Mouse (Mus musculus) midbrain, embryonic 10.5 days (tissue): ENCODE results near the gene Meis2. TPM values are rescaled to one million over a fixed set of nuclear protein-coding genes. Genes with fewer than 3 reads are reported as not detected.

Experiments used
- DNase-seq: peaks from one replicate; pipeline ENCODE4 v3.0.0-alpha.2; 2017; ENCODE audit warnings: low spot score
- H3K27ac ChIP-seq: fragments of 300-500 bp; sonication (generic); replicated peaks from 2 replicates; pipeline ENCODE4 v1.5.1; 2016; ENCODE audit warnings: mild to moderate bottlenecking
- H3K27me3 ChIP-seq: fragments of 300-500 bp; sonication (generic); 2 replicates; pipeline ENCODE4 v1.6.1; 2016; ENCODE audit warnings: low read depth, mild to moderate bottlenecking; ENCODE audit not compliant: poor library complexity, severe bottlenecking
- H3K36me3 ChIP-seq: fragments of 300-500 bp; sonication (generic); 2 replicates; pipeline ENCODE4 v1.6.1; 2016; ENCODE audit warnings: mild to moderate bottlenecking, moderate library complexity
- H3K4me1 ChIP-seq: fragments of 300-500 bp; sonication (generic); 2 replicates; pipeline ENCODE4 v1.6.1; 2016
- H3K4me3 ChIP-seq: fragments of 300-500 bp; sonication (generic); 2 replicates; pipeline ENCODE4 v1.5.1; 2016; ENCODE audit warnings: mild to moderate bottlenecking, moderate library complexity
- H3K9me3 ChIP-seq: fragments of 300-500 bp; sonication (generic); replicated peaks from 2 replicates; pipeline ENCODE4 v1.6.1; 2016; ENCODE audit warnings: mild to moderate bottlenecking
- WGBS: fragments of 180-500 bp; shearing (Covaris S2); methylation state at CpG from one replicate; pipeline ENCODE4 v1.1.7; 2016; 5-methylcytosine and 5-hydroxymethylcytosine counted together
- polyA plus RNA-seq: library from polyadenylated mRNA; unstranded; fragments of >200 nt; fragmentation: Nextera tagmentation; extraction: Ambion mirVana; gene quantifications from 2 replicates; pipeline ENCODE4 v1.2.1, GENCODE M21; 2016

Gene Meis2
- polyA plus RNA-seq, 1 experiment from 2014 or later = 34.4 TPM

- H3K27me3 ChIP-seq = no peaks in the 10 kb centered on the region
- H3K27ac ChIP-seq = no peak overlapping the region
- H3K9me3 ChIP-seq = no peaks in the 10 kb centered on the region
- H3K4me1 ChIP-seq = peaks cover 18% of the 10 kb centered on the region
- H3K4me3 ChIP-seq = no peak overlapping the region
- DNase-seq = no peak
- peaks cover 28% of the 10 kb centered on the region for H3K36me3 ChIP-seq
Measured at GRCm38 (mm10) chr2:115918561-115918960, 147.1 kb downstream of the Meis2 start.

GRCm38 (mm10) chr2:115914539-115914938, 151.1 kb downstream of the Meis2 start:
- no peaks in the 10 kb centered on the region for H3K9me3 ChIP-seq
- H3K4me1 ChIP-seq = peaks cover 18% of the 10 kb centered on the region
- H3K27ac ChIP-seq = no peak overlapping the region
- 51% methylated on average over 4 of the region's 4 CpGs for WGBS
- H3K27me3 ChIP-seq = no peaks in the 10 kb centered on the region
- DNase-seq = no peak
- peaks cover 25% of the 10 kb centered on the region for H3K36me3 ChIP-seq
- H3K4me3 ChIP-seq = no peak overlapping the region

- WGBS = 75% methylated on average over 7 of the region's 7 CpGs
- no peak for DNase-seq
- H3K36me3 ChIP-seq = peaks cover 11% of the 10 kb centered on the region; the same call in 1 of the 2 replicates
- H3K27me3 ChIP-seq = no peaks in the 10 kb centered on the region
- no peak overlapping the region for H3K4me3 ChIP-seq
- H3K9me3 ChIP-seq = no peaks in the 10 kb centered on the region
- H3K4me1 ChIP-seq = peaks cover 18% of the 10 kb centered on the region
- no peak overlapping the region for H3K27ac ChIP-seq
Measured at GRCm38 (mm10) chr2:115912948-115913529, 152.6 kb downstream of the Meis2 start.

GRCm38 (mm10) chr2:115911913-115912642, 153.6 kb downstream of the Meis2 start:
- no peaks in the 10 kb centered on the region for H3K27me3 ChIP-seq
- 0 out of 2 replicates have a peak, but pooled peaks cover 5% of the 10 kb centered on the region for H3K36me3 ChIP-seq
- H3K4me1 ChIP-seq = peaks cover 18% of the 10 kb centered on the region
- H3K27ac ChIP-seq = no peak overlapping the region
- DNase-seq = no peak
- H3K9me3 ChIP-seq = no peaks in the 10 kb centered on the region
- H3K4me3 ChIP-seq = no peak overlapping the region
- 88% methylated on average over 17 of the region's 17 CpGs for WGBS

DNA sequence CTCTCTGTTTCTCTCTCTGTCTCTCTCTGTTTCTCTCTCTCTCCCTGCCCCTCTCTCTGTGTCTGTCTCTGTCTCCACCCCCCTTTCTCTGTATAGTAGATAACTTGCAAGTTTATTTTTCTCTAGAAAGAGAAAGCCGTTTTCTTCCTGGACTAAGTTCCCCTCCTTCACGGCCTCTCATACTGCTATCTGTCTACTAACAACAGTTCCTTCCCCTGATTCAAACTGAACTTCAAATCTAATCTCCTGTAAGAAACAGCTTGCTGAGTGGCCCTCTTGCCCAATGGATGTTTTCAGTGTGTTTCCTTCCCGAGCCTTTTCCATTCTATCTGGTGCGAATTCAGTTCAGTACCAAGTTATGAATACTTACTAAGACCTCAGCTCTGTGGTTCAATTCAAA, 155.4 kb downstream of the Meis2 start:
- H3K4me3 ChIP-seq = no peak overlapping the region
- no peaks in the 10 kb centered on the region for H3K9me3 ChIP-seq
- WGBS = 88% methylated on average over 4 of the region's 4 CpGs
- no peaks in the 10 kb centered on the region for H3K36me3 ChIP-seq
- H3K27me3 ChIP-seq = no peaks in the 10 kb centered on the region
- H3K4me1 ChIP-seq = peaks cover 3% of the 10 kb centered on the region
- DNase-seq = no peak
- no peak overlapping the region for H3K27ac ChIP-seq

DNA sequence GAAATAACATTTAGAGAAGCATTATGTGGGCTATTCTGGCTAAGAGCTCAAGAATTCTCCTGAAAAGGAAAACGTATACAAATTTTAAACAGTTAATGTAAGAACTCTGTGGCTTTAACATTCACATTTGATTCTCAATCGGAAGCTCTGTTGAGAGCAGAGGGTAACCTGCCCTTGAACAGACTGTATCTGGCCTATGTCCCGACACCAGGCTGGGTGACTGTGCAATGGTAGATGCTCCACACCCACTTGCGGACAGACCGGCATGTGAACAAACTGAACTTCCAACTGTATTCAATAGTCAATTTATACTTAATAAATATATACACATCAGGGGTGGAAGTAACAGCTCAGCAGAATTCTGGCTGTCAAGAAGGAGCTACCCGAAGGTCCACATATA, 164.6 kb downstream of the Meis2 start:
- no peak for DNase-seq
- peaks cover 7% of the 10 kb centered on the region; the same call in 1 of the 2 replicates for H3K36me3 ChIP-seq
- H3K4me1 ChIP-seq = no peaks in the 10 kb centered on the region
- no peaks in the 10 kb centered on the region for H3K9me3 ChIP-seq
- no peak overlapping the region for H3K27ac ChIP-seq
- no peak overlapping the region for H3K4me3 ChIP-seq
- no peaks in the 10 kb centered on the region for H3K27me3 ChIP-seq
- WGBS = 92% methylated on average over 6 of the region's 6 CpGs

DNA sequence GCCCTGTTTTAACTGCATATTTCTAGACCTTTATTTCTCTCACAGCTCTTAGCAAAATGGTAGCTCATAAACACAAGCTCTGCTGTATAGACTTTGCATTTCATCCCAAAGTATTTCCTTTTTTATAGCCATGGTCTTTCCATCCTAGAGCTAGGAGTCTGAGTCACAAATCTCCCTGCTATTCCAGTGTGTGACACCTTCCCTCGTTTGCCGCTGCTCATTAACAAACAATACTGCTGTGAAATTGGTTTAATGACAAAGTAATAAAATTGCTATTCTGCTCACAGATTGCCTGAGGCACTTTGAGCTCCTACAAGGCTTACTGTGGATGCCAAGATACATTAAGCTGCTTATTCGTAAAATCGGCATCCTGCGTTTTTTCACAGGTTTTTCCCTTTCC, 168.1 kb downstream of the Meis2 start:
- DNase-seq = no peak
- H3K36me3 ChIP-seq = 0 out of 2 replicates have a peak, but pooled peaks cover 3% of the 10 kb centered on the region
- no peak overlapping the region for H3K4me3 ChIP-seq
- no peaks in the 10 kb centered on the region for H3K4me1 ChIP-seq
- H3K9me3 ChIP-seq = no peaks in the 10 kb centered on the region
- no peaks in the 10 kb centered on the region for H3K27me3 ChIP-seq
- no peak overlapping the region for H3K27ac ChIP-seq
- 74% methylated on average over 5 of the region's 5 CpGs for WGBS

DNA sequence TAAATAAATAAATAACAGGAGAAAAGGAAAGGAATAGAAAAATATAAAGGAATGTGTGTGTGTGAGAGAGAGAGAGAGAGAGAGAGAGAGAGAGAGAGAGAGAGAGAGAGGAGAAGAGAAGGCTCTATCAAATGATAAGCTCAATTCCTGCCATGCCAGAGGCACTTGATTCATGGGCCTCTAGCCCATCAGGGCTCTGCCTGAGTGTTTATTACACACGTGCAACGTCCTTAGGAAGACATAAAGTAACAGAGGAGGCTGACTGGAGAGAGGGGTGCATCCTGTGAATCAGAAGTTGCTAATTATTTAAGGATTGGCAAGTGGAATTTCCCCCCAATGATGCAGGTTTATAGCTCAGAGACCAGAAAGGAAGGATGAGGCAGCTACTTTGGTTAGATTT, 168.6 kb downstream of the Meis2 start:
- 85% methylated on average over 2 of the region's 2 CpGs for WGBS
- DNase-seq = no peak
- no peaks in the 10 kb centered on the region for H3K9me3 ChIP-seq
- H3K36me3 ChIP-seq = 0 out of 2 replicates have a peak, but pooled peaks cover 3% of the 10 kb centered on the region
- no peak overlapping the region for H3K4me3 ChIP-seq
- H3K27ac ChIP-seq = no peak overlapping the region
- no peaks in the 10 kb centered on the region for H3K27me3 ChIP-seq
- H3K4me1 ChIP-seq = no peaks in the 10 kb centered on the region

DNA sequence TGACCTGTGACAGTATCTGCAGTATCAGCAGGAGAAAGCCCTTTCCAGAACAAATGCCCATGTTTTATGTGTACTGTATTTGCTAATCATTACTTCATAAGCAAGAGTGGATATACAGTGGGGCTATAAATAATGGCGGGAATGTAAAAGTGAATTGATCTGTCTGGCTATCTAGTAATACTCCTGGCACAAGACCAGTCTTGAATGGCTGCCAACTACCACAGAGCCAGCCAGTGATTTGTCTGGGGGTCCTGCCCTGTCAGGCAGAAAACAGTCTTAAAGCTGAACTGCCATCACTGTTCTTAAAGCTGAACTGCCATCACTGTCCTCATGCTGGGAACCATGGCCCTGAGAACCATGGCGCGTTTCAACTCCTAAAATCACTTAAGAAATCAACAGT, 169.9 kb downstream of the Meis2 start:
- Histone ChIP-seq H3K4me1 (no peaks in the 10 kb centered on the region), H3K36me3 (peaks cover 4% of the 10 kb centered on the region; the same call in 1 of the 2 replicates), H3K4me3 (no peak overlapping the region), H3K27me3 (no peaks in the 10 kb centered on the region), H3K27ac (no peak overlapping the region), H3K9me3 (no peaks in the 10 kb centered on the region)
- DNase-seq = no peak
- 96% methylated on average over 3 of the region's 3 CpGs for WGBS

GRCm38 (mm10) chr2:115895256-115895655, 170.4 kb downstream of the Meis2 start:
- peaks cover 3% of the 10 kb centered on the region; the same call in 1 of the 2 replicates for H3K36me3 ChIP-seq
- no peak for DNase-seq
- no peaks in the 10 kb centered on the region for H3K4me1 ChIP-seq
- H3K9me3 ChIP-seq = no peaks in the 10 kb centered on the region
- H3K27ac ChIP-seq = no peak overlapping the region
- no peak overlapping the region for H3K4me3 ChIP-seq
- 77% methylated on average over 2 of the region's 2 CpGs for WGBS
- no peaks in the 10 kb centered on the region for H3K27me3 ChIP-seq

DNA sequence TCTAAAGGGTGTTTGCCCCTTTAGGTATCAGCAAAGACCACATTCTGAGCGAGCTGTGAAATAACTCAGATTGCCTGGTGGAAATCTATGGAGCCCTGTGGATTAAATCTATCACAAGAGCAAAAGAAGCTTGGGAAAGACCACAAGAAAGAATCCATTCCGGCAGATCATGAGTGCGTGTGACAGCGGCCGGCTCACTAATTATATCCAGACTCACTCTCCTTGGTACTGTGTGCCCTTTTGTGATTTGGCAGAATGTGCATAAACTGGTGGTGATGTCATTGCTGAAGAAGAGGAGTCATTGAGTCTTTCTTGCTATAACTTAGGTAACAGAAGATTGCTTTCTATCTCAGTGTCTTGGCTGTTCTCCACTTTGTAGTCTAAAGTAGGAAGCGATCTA, 172.5 kb downstream of the Meis2 start:
- WGBS = 84% methylated on average over 6 of the region's 6 CpGs
- H3K4me3 ChIP-seq = no peak overlapping the region
- no peaks in the 10 kb centered on the region for H3K4me1 ChIP-seq
- H3K27ac ChIP-seq = no peak overlapping the region
- DNase-seq = no peak
- no peaks in the 10 kb centered on the region for H3K9me3 ChIP-seq
- peaks cover 3% of the 10 kb centered on the region; the same call in 1 of the 2 replicates for H3K36me3 ChIP-seq
- no peaks in the 10 kb centered on the region for H3K27me3 ChIP-seq

- 69% methylated on average over 2 of the region's 2 CpGs for WGBS
- no peak overlapping the region for H3K4me3 ChIP-seq
- H3K4me1 ChIP-seq = no peaks in the 10 kb centered on the region; the same call in 1 of the 2 replicates
- H3K27me3 ChIP-seq = no peaks in the 10 kb centered on the region
- H3K27ac ChIP-seq = no peak overlapping the region
- no peak for DNase-seq
- H3K36me3 ChIP-seq = peaks cover 9% of the 10 kb centered on the region
- H3K9me3 ChIP-seq = no peaks in the 10 kb centered on the region
Measured at GRCm38 (mm10) chr2:115890715-115891114, 174.9 kb downstream of the Meis2 start.

GRCm38 (mm10) chr2:115890030-115890429, 175.6 kb downstream of the Meis2 start:
- no peak overlapping the region for H3K4me3 ChIP-seq
- H3K36me3 ChIP-seq = peaks cover 9% of the 10 kb centered on the region
- no peaks in the 10 kb centered on the region; the same call in 1 of the 2 replicates for H3K4me1 ChIP-seq
- DNase-seq = no peak
- WGBS = 89% methylated on average over 3 of the region's 3 CpGs
- no peaks in the 10 kb centered on the region for H3K9me3 ChIP-seq
- no peak overlapping the region for H3K27ac ChIP-seq
- no peaks in the 10 kb centered on the region for H3K27me3 ChIP-seq
